Comparison of ENCODE assay signal across 24 mouse cellular contexts in genomic region chr9:42127983-42128382, GRCm38 (mm10). TPM values are rescaled to one million over a fixed set of nuclear protein-coding genes. Genes with fewer than 3 reads are reported as not detected.
DNase-seq lines count a peak whose midpoint lies in the region; ATAC-seq and TF ChIP-seq lines count a peak whose summit lies in the region.
"Had no signal": no experiment of that assay in that cellular context is flagged by ENCODE, and none has a peak within 500 bp of the region (broad histone marks: within the 10 kb centered on the region; RNA-seq: fewer than 3 reads in every experiment).

No protein-coding gene starts in this region.

- WGBS in macrophage (ENCODE audit: missing documents) = 2% methylated on average over 5 of the region's 5 CpGs

- H3K27ac ChIP-seq in bone marrow macrophage, adult 2 months (ENCODE audit: insufficient read depth, low read depth, low read length) = peak overlapping the region; percentile 80
- peak overlapping the region; percentile 51 for H3K27ac ChIP-seq in macrophage
- H3K27ac ChIP-seq: embryonic facial prominence, embryonic 15.5 days; forebrain, embryonic 10.5 days; gastrocnemius, adult 2 months; hindbrain, embryonic 14.5 days; kidney, postnatal 0 days; limb, embryonic 13.5 days; lung, embryonic 15.5 days; midbrain, embryonic 15.5 days had no signal

- no peak for ATAC-seq in erythroid progenitor cell, adult 5-6 weeks (replicated peaks; ENCODE audit: low FRiP score, poor library complexity, severe bottlenecking)
- ATAC-seq: intestine, embryonic 16.5 days; midbrain, embryonic 15.5 days had no signal

- H3K4me1 ChIP-seq in bone marrow macrophage, adult 2 months (ENCODE audit: control insufficient read depth, insufficient read depth, low read length) = peaks cover 45% of the 10 kb centered on the region

- no peak overlapping the region for H3K4me3 ChIP-seq in bone marrow macrophage, adult 2 months (ENCODE audit: insufficient read depth, low read length)
- H3K4me3 ChIP-seq in macrophage (ENCODE audit: inconsistent target) = no peak overlapping the region
- H3K4me3 ChIP-seq: embryonic facial prominence, embryonic 15.5 days; forebrain, embryonic 10.5 days; gastrocnemius, adult 2 months; heart, embryonic 12.5 days; limb, embryonic 13.5 days; lung, embryonic 15.5 days; midbrain, embryonic 15.5 days had no signal

- peak; percentile 9 for DNase-seq in cerebellum, adult 9-11 months
- DNase-seq in cerebellum, postnatal 36 days = no peak
- peak; percentile 51 for DNase-seq in 416B (ENCODE audit: low read depth)
- no peak for DNase-seq in thymus, postnatal 25 days
- DNase-seq in yolk sac, embryonic 10.5 days (ENCODE audit: low spot score) = no peak
- DNase-seq: cerebellum, postnatal 14 days; gastrocnemius, adult 2 months; heart, adult 11 months; heart, postnatal 14 days; layer of hippocampus, postnatal 36 days; right cerebral cortex, postnatal 25 days; thymus, postnatal 4 days had no signal

- peaks cover 6% of the 10 kb centered on the region; the same call in 1 of the 2 replicates for H3K79me2 ChIP-seq in macrophage (ENCODE audit: inconsistent target)

- TF ChIP-seq POLR2A in bone marrow macrophage, adult 2 months (IDR thresholded peaks at IDR 0.05; ENCODE audit: borderline replicate concordance, low read depth, low read length) = no peak

- H3K36me3 ChIP-seq in macrophage (ENCODE audit: inconsistent target) = no peaks in the 10 kb centered on the region
- H3K36me3 ChIP-seq: embryonic facial prominence, embryonic 15.5 days; forebrain, embryonic 10.5 days; heart, embryonic 12.5 days; limb, embryonic 13.5 days; lung, embryonic 15.5 days; midbrain, embryonic 15.5 days had no signal

- no peak for TF ChIP-seq CTCF in bone marrow macrophage, adult 2 months (IDR thresholded peaks at IDR 0.05; ENCODE audit: low read depth, low read length)

RNA-seq across cellular contexts. Expression of gene Sorl1, which starts 3.9 kb away (rescaled TPM):
- 22.2 and 25.1 TPM in 2 replicates for polyA plus RNA-seq in bone marrow macrophage, adult 2 months (2012; ENCODE audit: insufficient read depth, insufficient read length, missing spikeins)
- total RNA-seq in macrophage (2018; cell fraction: chromatin; rRNA removed) = 10 to 100 TPM in 25 of 26 experiments, 1 to 10 TPM in 1; 8.7 to 58.9 (median 27.2) TPM
- total RNA-seq in macrophage (2018; cell fraction: cytosol; rRNA removed) = 10 to 100 TPM in 23 of 26 experiments, 1 to 10 TPM in 3; 7.8 to 40.2 (median 19.3) TPM
- total RNA-seq in macrophage (2018; cell fraction: nucleus; rRNA removed) = 10 to 100 TPM; 23.7 to 92.5 (median 48.1) TPM
- 8.2 to 36.8 TPM (median 23.6 TPM) in 3 replicates for polyA plus RNA-seq in macrophage (2018)
- 18.7 and 21.0 TPM in 2 replicates for total RNA-seq in erythroid progenitor cell, adult 5-6 weeks (2015; ENCODE audit: low replicate concordance)
- total RNA-seq in erythroid progenitor cell, adult 5-6 weeks (2017; ENCODE audit: low replicate concordance) = 6.1 and 13.7 TPM in 2 replicates

Comparison
In these comparisons a context has a peak if more than half of its experiments do, and no peak if none do; other contexts are left out.
1. DNase-seq: peak in cerebellum, adult 9-11 months (single experiment) and 416B (single experiment); none in cerebellum, postnatal 36 days (0 of 2), thymus, postnatal 25 days (single experiment) and yolk sac, embryonic 10.5 days (single experiment).